Mouse (Mus musculus) liver, adult 2 months (tissue): ENCODE measurements around the gene Ric8b. TPM values are rescaled to one million over a fixed set of nuclear protein-coding genes. Genes with fewer than 3 reads are reported as not detected.
A peak's percentile ranks its signal among the peaks of the same experiment; 100 is the strongest.

Source experiments
- DNase-seq: peaks from one replicate; pipeline ENCODE4 v3.0.0-alpha.2; 2011; ENCODE audit warnings: low read depth, low spot score; ENCODE audit errors: extremely low read depth
- H3K27ac ChIP-seq: fragments of 200-500 bp; replicated peaks from 2 replicates; pipeline ENCODE4 v1.5.1; 2012; ENCODE audit warnings: low read depth, mild to moderate bottlenecking, control low read depth, inconsistent platforms, low read length; ENCODE audit not compliant: insufficient read depth
- H3K27me3 ChIP-seq: fragments of 200-500 bp; 2 replicates; pipeline ENCODE4 v1.6.1; 2012; ENCODE audit warnings: mild to moderate bottlenecking, moderate library complexity, low read length, inconsistent platforms; ENCODE audit not compliant: control insufficient read depth, insufficient read depth
- H3K36me3 ChIP-seq: fragments of 200-500 bp; 2 replicates; pipeline ENCODE4 v1.6.1; 2012; ENCODE audit warnings: low read length, inconsistent platforms; ENCODE audit not compliant: control insufficient read depth, insufficient read depth
- H3K4me1 ChIP-seq: fragments of 200-500 bp; 2 replicates; pipeline ENCODE4 v1.6.1; 2011; ENCODE audit warnings: low read length; ENCODE audit not compliant: control insufficient read depth, insufficient read depth
- H3K4me3 ChIP-seq: fragments of 200-500 bp; 2 replicates; pipeline ENCODE4 v1.5.1; 2011; ENCODE audit warnings: low read depth, mild to moderate bottlenecking, control low read depth, low read length, moderate library complexity; ENCODE audit not compliant: insufficient read depth
- H3K79me2 ChIP-seq: fragments of 200-500 bp; 2 replicates; pipeline ENCODE4 v1.6.1; 2012; ENCODE audit warnings: inconsistent platforms, mild to moderate bottlenecking, low read length, moderate library complexity; ENCODE audit not compliant: control insufficient read depth, insufficient read depth
- H3K9ac ChIP-seq: fragments of 200-500 bp; 2 replicates; pipeline ENCODE4 v1.6.1; 2012; ENCODE audit warnings: low read depth, mild to moderate bottlenecking, control low read depth, inconsistent platforms, low read length
- CTCF ChIP-seq: fragments of 200-500 bp; IDR thresholded peaks from 2 replicates; pipeline ENCODE4 v1.5.1; 2011; ENCODE audit warnings: low read depth, low read length, control low read depth
- POLR2A ChIP-seq: fragments of 200-500 bp; IDR thresholded peaks from 2 replicates; pipeline ENCODE4 v1.6.1; 2011; ENCODE audit warnings: low read length, control low read depth; ENCODE audit not compliant: insufficient read depth; ENCODE audit errors: extremely low read depth
- WGBS: fragments of 180-500 bp; shearing (Covaris S2); methylation state at CpG from one replicate; pipeline ENCODE4 v1.1.7; 2018; 5-methylcytosine and 5-hydroxymethylcytosine counted together
- polyA plus RNA-seq: library from polyadenylated mRNA; depleted of rRNA; stranded (reverse); fragments of >200 nt; gene quantifications from 2 replicates; pipeline ENCODE4 v1.2.3, GENCODE M21; 2012
- total RNA-seq: library from RNA; depleted of rRNA; stranded (reverse); fragments of >200 nt; gene quantifications from 2 replicates; pipeline ENCODE4 v1.2.3, GENCODE M21; 2014

Ric8b gene
- total and polyA plus RNA-seq, 2 experiments, result 5.1 to 7.1 TPM

- TF ChIP-seq POLR2A, result no peak
- no peaks in the 10 kb centered on the region for H3K27me3 ChIP-seq
- H3K36me3 ChIP-seq, result no peaks in the 10 kb centered on the region
- no peaks in the 10 kb centered on the region for H3K79me2 ChIP-seq
- WGBS, result 67% methylated on average over 10 of the region's 10 CpGs
- no peak overlapping the region for H3K4me3 ChIP-seq
- no peak for DNase-seq
- no peaks in the 10 kb centered on the region for H3K4me1 ChIP-seq
- H3K9ac ChIP-seq, result no peak overlapping the region
- H3K27ac ChIP-seq, result no peak overlapping the region
Observed at GRCm38 (mm10) chr10:85038147-85038546, 120.7 kb downstream of the Ric8b start.

DNA sequence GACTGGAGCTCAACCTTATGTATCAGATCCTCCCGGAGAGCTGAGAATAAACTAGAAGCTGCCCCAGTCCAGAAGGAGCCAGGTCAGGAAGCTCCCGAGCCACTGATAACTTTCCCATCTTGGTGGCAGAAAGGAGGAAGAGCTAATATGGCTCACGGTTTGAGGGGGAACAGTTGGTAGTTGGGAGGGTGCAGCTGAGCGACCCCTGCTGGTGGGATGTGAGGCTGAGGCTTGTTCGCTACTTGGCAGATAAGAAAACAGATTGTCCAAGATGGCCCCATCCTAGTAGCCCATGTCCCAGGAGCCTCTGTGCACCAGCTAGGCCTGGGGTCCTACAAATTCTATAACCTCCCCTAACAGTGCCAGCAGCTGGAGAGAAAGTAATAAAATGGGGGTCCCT is 121.4 kb downstream of the Ric8b start:
- no peak for DNase-seq
- TF ChIP-seq CTCF, result no peak
- TF ChIP-seq POLR2A, result no peak
- WGBS, result 90% methylated on average over 5 of the region's 5 CpGs
- H3K27ac ChIP-seq, result no peak overlapping the region
- no peak overlapping the region for H3K4me3 ChIP-seq
- no peaks in the 10 kb centered on the region for H3K27me3 ChIP-seq
- H3K4me1 ChIP-seq, result no peaks in the 10 kb centered on the region
- no peak overlapping the region for H3K9ac ChIP-seq
- H3K79me2 ChIP-seq, result no peaks in the 10 kb centered on the region
- H3K36me3 ChIP-seq, result no peaks in the 10 kb centered on the region

- no peaks in the 10 kb centered on the region for H3K36me3 ChIP-seq
- 12% methylated on average over 17 of the region's 17 CpGs for WGBS
- no peaks in the 10 kb centered on the region for H3K4me1 ChIP-seq
- no peak overlapping the region for H3K9ac ChIP-seq
- H3K4me3 ChIP-seq, result peak overlapping the region; percentile 9; the same call in 1 of the 2 replicates
- H3K27me3 ChIP-seq, result no peaks in the 10 kb centered on the region
- peak; percentile 99 for DNase-seq
- no peaks in the 10 kb centered on the region for H3K79me2 ChIP-seq
- TF ChIP-seq CTCF, result no peak
- TF ChIP-seq POLR2A, result no peak
- H3K27ac ChIP-seq, result peak overlapping the region; percentile 32
Observed at GRCm38 (mm10) chr10:85044191-85044711, 126.8 kb downstream of the Ric8b start.

DNA sequence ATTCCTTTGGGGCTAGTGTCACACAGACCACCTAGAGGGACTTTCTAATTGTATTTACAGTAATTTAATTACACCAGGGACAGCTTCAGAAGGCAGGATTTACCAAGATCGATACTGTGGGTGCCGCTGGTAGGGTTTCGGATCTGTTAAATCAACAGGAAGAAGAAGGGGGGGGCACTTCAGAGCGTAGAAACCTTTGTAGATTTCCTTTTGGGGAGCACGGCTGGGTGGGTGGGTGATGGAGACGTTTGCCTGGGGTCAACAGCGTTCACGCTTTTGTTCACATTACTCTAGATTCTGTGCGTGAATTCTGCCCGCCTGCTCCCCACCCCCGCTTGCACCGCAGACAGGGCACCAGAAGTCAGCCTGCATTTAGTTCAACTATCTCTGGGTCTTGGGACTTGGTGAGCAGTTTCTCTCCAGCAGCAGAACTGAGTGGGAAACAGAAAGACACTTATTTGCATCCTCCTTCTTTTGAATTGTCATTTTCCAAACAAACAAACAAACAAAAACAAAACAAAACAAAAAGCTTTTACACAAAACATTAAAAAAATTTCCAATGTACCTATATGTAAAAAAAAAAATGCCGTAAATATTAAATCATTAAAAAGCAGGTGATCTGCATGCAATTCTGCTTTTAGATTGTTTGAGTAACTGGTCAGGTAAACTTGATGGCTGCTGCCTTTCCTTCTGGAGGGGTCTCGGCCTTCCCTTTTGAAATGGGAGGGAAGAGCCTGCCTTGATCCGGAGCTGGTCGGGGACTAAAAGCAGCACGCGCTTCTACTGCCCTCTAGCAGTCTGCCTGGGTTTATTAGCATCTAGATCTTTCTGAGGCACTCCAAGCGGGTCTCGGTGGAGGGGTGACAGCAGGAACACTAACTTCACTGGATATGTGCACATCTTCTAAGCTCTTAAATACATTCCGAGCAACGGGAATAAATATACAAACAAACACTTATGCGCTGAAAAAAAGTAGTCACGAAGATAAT is 127.6 kb downstream of the Ric8b start:
- 8% methylated on average over 24 of the region's 24 CpGs for WGBS

DNA sequence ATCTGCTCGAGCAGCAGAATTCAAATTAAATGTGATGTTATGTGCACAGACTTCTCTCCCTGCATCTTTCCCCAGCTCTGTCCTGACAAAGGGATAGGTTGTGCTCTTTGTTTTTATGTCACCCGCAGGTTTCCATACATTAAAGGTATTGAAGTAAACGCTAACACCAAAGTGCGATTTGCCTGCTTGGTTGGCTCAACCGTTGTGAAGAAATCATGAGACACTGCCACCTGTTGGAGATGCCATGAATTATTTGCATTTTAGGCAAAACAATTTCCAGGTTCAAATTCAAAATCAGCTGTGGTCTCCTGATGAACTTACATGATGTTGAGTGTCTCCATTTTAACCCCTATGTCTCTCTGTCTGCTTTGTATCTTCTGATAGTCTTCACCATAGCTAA is 129.2 kb downstream of the Ric8b start:
- Histone ChIP-seq H3K79me2 (no peaks in the 10 kb centered on the region), H3K27ac (no peak overlapping the region), H3K36me3 (no peaks in the 10 kb centered on the region), H3K4me1 (no peaks in the 10 kb centered on the region), H3K27me3 (no peaks in the 10 kb centered on the region), H3K9ac (no peak overlapping the region), H3K4me3 (no peak overlapping the region)
- TF ChIP-seq CTCF (peak; percentile 67), POLR2A (no peak)
- WGBS, result 28% methylated on average over 5 of the region's 5 CpGs
- peak; percentile 48 for DNase-seq

More for the DNA sequence above, 127.6 kb downstream of the Ric8b start:
- Histone ChIP-seq H3K36me3 (no peaks in the 10 kb centered on the region), H3K9ac (peak overlapping the region; percentile 2; the same call in 1 of the 2 replicates), H3K27me3 (no peaks in the 10 kb centered on the region), H3K4me1 (no peaks in the 10 kb centered on the region), H3K79me2 (no peaks in the 10 kb centered on the region), H3K27ac (no peak overlapping the region), H3K4me3 (peak overlapping the region; percentile 52)
- TF ChIP-seq CTCF (peak; percentile 84), POLR2A (no peak)
- DNase-seq, result peak; percentile 63
